Mouse (Mus musculus) thymus, postnatal 25 days (tissue): Measurements from ENCODE around the gene Edem3.
"Not testable (repeated sequence)": the region's sequence is repeated elsewhere in the genome, so short reads cannot be mapped to it uniquely, and the experiment has no call there.

Experiments
- DNase-seq: peaks from one replicate; pipeline ENCODE4 v3.0.0; 2022

Gene Edem3

DNA sequence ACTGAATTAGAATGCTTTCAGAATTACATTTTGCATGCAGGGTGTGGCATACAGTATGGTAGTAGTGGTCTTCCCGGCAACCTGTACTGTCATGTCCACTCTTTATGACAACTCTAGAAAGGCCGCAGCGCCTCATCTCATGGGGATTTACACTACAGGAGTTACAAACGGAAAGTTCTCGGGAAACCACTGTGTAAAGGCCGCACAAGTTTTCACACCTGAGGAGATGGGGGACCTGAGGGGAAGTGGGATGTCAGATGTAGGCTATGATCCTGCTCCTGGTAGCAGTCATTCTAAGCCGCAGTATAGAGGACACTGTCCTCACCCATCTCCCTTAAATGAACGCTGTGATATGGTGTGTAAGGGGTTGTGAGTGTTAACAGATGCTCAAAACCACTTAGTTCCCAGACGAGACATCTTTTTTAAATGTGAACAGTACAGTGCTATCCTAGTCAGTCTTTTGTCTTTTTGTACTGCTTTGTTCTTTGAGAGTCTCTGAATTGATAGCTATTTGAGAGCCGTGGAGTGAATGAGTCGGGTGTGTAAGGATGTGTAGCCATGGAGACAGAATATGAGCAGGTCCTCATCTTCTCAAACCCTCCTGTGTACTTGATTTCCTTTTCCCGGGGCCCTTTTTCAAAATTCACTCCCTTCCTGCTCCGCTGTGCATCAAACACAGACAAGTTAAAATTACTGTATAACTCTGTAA, 57.0 kb downstream of the Edem3 start:
- DNase-seq = no peak

DNA sequence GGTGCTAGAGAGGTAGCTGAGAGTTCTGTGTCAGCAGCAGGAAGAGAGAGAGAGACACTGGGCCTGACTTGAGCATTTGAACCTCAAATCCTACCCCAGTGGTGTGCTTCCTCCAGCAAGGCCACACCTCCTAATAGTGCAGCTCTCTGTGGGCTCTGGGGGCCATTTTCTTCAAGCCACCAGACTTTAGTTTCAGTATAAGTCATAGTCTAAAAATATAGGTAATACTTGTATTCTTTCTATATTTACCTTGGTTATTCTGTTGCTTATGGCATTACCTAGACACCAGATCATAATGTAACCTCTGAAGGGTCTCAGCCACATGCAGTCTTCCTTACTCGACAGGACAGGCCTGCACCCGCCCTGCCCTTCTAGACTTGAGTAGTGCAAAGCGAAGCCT, 60.9 kb downstream of the Edem3 start:
- DNase-seq = no peak

DNA sequence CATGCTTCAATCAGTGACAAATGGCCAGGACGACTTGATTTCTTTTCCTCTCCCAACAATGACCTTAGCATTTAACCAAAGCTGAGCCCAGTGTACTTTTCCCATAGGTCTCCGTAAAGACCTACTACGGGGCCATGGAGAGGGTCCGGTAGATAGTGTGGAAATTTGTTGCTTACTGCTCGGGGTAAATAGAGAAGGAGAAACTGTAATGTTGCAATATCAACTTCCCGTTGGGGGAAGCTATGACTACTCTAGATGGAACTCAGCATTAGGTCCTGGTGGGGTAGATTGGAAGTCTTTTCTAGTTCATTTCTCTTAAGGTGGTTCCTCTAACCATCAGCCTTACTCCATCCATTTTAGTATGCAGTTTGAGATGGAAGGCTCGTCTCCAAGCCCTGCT, 64.0 kb downstream of the Edem3 start:
- no peak for DNase-seq

DNA sequence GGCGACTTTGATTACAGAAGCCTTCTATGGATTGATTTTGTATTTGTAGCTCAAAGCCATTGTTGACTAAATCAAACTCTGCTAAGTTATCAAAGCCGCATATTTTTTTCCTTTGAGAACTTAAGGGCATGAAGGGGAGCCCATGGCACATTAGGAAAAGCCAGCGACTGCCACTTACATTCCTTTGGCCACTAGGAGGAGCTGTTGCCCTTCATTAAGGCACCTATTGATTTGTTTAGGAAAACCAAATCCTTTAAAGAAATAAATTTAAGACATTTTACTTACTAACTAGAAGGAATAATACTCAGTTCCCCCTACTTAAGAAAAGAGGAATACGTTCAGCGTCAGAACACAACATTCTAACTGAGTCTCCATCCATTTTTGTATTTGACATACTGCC, 65.3 kb downstream of the Edem3 start:
- peak; percentile 51 for DNase-seq

DNA sequence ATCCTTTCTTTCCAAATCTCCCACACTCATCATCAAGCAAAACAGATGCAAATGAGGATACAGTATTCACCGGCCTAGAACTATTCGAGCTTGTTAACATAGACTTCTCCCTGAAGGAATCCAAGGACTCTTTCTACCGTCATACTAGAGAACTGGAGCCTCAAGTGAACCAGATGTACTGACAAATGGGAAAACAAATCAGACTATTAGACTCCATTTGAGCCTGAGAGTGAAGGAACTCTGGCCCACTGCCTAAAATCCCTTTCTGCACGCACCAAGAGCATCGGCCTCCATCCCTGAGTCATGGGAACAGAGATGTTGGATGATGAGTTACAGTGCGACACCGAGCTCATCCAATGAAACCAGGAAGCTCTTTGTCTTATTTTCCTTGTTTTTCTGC, 69.9 kb downstream of the Edem3 start:
- no peak for DNase-seq

DNA sequence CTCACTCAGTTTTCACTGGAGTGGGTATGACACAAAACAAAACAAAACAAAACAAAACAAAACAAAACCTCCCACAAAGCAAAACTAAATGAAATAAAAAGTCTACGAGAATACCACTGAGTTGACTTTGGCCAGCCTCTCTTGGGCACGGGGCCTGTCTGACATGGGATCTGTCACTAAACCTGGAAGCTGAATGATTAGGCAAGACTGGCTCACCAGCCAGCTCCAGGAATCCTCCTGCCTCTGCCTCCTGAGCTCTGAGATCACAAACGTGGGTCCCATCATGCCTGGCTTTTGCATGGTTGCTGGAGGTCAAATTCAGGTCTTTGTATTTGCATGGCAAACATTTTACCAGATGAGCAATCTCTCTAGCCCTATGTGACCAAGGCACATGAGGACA, 76.6 kb downstream of the Edem3 start:
- no peak for DNase-seq

DNA sequence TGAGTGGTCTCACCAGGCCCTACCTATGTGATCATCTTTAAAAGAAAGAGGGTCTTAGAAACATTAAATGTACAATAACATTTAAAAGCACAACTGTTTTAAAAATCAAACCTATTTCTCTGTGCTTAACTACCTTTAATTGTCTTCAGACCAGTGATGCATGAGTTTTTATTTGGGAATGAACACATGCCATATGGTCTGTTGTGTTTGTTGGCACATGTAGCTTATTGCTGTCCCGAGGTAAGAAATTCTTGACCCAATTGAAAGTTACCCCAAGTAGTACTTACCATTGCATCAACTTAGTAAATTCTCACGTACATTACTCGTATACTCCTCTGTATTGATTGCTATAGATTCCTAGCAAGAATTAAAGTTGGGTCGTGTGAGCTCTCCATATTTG, 80.1 kb downstream of the Edem3 start:
- no peak for DNase-seq

DNA sequence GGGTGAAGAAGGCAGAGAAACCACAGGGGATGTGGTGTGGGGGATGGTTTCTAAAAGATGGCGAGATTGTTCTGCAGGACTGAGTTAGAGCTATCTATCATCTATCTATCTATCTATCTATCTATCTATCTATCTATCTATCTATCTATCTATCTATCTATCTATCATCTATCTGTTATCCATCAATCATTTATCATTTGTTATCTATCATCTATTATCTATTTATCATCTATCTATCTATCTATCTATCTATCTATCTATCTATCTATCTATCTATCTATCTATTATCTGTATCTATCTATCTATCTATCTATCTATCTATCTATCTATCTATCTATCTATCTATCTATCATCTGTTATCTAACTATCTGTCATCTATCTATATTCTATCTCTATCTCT, 85.2 kb downstream of the Edem3 start:
- not testable (repeated sequence) for DNase-seq

DNA sequence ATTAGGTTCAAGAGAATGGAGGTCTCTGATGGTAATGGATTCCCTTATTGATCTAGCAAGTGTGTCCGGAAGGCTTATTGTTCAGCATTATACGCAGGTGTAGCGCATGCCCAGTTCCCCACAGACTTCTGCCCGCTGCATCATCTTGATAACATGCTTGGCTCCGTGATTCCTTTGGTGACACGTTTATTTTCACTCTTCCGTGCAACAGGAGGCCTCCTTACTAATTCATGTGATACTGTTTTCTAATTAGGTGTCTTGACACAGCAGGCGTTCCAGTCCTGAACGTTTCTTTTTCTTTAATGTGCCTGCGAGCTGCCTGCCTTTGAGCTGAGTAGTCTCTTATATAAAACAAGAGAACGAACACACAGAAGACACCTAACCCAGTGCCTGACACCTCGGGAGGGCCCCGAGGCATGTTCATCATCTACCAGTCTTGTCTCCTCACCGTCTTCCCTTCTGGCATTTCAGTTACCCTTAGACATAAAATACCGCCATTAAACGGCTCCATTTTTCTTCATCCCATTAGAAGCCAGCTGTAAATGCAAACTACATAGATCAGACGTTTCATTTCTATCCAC, 90.2 kb downstream of the Edem3 start:
- no peak for DNase-seq

DNA sequence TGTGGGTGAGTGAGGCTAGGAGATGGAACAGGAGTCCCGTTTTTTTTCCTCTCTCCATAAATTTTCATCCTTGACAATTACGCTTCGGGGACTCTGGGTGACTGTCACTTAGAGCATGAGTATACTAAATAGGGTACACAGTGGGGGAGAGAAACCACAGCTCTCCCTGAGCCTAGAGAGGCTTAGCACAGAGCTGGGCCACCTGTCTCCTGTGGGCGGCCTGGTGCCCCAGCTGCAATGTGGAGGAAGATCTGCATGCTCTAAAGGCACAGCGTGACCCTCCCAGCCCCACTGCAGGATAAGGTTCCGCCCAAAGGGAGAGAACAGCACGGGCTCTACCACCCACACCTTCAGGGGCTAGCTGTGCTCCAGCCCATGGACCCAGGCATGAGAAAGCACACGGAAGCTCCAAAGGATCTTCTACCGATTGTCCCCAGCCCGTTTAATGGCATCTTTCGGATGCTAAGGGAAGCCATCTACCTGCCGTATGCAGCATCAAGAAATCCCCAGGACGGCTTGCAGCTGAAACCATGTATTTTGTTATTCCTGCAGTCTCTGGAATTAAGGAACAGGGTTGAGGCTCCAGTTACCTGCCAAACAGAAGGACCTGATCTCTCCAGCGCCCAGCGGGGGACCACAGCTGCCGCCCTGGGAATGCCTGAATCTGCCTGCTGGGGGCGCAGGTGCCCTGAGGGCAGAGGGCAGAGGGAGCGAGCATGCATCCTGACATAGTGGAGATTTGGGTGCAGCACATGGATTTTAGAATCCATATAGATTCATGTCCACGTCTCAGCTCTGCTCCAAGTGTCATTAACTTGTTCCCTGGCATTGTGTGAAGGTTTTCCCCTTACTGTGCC, 91.0 kb downstream of the Edem3 start:
- no peak for DNase-seq

DNA sequence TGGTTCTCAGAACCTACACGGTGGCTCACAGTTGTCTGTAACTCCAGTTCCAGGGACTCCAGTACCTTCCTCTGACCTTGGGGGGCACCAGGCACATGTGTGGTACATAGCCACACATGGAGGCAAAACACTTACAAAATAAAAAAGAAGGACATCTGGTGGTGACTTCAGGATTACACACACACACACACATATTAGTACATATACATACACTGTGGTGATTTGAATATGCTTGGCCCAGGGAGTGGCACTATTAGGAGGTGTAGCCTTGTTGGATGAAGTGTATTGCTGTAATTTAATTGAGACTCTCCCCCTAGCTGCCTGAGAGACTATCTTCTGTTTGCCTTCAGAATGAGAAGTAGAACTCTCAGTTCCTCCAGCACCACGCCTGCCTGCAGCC, 93.1 kb downstream of the Edem3 start:
- DNase-seq = no peak

DNA sequence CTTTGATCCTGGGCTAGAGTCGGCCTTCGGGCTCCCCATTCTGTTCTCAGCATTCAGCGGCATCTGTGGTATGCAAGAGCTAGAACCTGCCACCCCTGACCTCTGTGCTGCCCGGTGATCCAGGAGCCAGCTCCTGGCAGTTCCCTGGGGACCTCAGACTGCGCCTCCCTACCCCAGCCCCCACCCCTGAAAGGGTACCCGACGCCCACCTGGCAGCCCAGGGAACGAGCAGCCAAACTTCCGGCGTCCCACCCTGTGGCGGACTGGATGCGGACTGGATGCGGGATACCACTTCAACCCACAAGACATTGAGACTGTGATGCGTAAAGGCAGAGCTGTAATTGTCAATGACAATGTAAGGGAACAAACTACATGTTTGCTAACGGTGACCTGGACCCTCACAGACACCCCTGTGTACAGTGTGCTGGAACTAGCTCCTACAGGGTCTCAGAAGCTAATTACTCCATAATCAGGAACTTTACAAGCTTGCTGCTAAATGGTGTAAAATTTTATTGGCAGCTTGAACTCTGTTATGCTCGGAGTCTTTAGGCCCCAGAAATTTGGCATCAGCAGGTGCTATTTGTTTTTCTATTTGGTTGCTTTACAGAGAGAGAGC, 94.9 kb downstream of the Edem3 start:
- no peak for DNase-seq

DNA sequence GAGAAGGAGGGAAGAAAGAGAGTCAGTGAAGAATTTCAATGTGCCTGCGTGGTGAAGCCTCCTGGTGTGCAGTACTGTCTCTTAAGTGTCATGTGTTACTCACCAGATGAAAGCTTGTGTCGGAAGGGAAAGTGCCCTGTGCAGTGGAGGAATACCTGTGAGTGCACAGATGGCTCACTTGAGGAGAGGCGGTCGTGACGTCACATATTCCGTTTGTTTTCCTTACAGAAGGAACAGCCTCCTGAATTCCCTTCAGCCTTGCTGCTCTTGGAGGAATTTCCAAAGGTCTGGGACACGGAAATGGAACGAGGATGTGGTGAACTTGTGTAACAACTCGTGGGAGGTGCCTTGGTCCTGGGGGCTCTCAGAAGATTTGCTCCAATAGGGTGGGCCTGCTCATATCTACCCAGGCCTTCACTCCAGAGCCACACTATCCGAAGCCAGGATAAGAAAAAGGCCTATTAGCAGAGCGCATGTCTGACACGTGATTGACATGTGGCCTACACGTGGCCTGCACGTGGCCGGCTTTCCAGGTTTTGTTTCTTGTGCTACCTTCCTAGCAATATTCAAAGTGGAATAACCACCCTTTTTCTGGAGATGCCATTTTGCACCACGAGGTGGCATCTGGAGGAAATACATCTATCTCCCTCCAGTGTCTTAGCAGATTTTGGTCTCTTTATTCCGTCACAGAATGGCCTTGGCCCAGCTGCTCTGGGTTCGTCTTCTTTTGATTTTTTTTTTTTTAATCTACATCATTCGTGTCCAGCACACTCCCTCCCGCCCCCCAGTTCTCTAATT, 96.1 kb downstream of the Edem3 start:
- DNase-seq = no peak

DNA sequence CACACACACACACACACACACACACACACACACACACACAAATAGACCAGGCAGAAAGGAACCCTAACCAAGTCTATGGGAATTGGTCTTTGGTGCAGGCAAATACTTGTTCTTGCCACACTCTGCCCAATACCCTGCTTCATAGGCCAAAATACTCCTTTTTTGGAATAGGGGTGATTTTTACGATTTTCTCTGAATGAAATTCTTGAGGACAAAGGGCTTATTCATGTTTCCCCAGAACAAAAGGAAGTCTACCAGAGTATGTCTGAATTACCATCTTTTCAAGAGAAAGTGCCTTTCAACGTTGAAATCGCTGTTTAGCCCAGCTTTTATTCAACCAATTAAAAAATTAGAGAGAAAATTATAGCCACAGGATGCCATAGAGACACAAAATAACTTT, 96.8 kb downstream of the Edem3 start:
- no peak for DNase-seq

DNA sequence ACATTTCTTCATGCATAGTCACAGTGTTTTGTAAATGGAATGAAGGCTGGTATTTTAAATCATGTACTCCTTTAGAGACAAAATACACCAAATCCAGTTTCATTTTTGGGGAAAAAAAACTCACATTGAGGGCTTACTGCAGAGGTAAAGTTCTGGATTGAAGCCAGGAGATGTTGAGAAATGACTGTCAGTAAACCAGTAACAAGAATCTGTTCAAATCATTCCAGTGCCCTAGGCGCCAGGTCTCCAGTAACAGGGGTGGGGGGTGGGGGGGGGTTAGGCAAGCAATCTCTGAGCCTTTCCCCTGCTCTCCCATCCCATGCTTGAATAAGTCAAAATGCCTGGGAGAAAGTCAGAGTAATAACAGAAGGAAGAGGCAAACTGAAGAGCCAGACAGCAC, 100.4 kb downstream of the Edem3 start:
- no peak for DNase-seq

DNA sequence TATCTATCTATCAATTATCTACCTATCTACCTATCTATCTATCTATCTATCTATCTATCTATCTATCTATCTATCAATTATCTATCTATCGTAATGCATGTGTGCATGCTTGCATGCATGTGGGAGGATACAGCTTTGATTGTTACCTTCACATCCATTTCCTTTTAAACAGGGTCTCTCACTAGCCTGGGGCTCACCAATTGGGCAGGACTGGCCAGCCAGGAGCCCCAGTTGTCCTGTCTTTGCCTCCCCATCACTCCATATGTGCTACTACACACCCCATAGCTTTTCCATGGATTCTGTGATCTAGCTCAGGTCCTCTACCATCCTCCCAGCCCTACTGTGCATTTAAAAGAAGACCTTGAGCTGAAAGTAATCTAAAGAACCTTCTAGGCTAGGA, 103.3 kb downstream of the Edem3 start:
- DNase-seq = no peak

DNA sequence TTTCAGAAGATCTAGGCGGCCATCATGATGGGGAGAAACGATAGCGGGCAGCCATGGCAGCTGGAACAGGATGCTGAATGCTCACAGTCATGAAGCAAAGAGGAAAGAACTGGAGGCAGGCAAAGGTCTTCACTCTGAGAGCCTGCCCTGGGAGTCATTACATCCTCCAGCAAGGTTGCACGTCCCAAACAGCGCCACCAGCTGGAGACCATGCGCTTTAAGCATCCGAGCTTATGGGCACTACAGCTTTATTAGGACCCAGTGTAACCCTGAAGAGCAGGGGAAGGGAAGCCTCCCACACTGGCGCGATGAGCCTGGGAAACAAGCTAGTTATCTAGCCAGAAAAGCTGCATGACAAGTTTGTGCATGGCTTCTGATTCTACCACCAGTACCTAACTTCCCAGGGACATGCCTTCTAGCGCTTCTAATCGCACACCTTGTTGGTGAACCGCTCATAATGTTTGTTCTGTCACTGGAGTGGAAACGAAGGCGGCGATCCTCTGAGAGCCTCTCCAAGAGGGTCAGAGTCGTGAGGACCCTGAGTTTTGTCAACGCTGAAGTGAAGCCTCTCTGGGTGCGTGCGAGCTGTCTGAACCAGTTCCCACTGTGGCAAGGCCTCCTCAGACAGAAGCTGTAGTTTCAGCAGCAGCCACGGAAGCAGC, 106.3 kb downstream of the Edem3 start:
- DNase-seq = no peak

DNA sequence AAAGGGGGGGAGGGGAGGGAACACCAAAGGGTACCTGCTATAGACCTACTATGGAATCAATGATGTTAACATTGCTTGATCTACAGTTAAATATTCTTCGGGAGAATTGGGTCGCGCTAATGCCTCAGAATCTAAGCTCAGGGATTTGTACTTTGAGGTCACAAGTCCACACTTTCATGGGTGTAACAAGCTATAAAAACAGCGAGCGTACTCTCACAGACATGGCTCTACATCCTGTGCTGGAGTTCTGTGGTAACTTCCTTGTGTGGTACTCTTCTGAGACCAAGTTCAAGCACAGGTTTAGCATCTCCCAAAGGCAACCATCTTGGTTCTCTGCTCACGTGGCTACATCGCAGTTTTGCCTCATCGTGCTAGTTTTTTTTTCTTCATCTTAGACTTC, 106.9 kb downstream of the Edem3 start:
- DNase-seq = no peak

DNA sequence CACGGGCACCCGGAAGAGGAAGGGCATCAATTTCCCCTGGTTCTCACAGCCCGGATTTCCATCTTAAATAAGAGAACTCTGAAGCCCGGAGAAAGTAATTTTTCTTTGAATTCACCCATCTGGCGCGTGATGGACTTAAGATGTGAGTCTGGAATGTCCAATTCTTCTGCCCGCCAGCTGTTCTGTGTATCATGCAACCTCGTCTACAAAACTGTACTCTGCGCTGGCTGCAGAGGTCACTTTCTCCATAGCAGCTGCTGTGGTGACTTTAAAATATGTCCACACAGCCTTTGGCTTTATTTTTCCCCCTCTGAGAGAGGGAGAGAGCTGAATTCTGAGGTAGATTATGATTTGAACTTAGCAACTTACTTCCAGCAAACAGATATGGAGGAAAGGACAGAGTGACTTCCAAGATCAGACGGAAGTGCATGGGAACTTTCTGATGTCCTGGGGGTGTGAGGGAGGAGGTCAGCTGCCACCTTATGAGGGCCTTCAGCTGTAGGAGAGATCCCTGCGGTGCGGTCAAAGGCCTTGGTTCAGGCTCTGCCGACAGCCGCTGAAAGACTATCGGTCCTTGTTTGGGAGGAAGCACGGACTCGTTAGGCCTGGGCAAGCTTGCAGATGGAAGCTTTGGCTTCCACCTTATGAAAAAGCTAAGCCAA, 108.1 kb downstream of the Edem3 start:
- DNase-seq = no peak

DNA sequence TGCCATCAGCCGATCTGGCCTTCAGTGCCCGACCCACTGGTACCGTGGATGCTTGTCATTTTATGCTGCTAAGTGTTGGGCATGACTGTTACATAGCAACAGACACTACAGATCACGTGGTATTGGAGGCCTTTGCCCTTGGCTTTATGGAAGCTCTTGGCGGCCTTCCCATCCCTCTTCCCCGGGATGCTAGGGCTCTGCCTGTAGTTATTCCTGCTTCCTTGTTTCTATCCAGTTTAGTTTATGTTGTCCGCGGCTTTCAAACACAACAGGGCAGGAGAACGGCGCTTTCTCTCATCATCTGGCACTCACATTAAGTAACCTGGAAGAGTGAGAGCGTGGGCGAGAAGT, 108.6 kb downstream of the Edem3 start:
- no peak for DNase-seq

DNA sequence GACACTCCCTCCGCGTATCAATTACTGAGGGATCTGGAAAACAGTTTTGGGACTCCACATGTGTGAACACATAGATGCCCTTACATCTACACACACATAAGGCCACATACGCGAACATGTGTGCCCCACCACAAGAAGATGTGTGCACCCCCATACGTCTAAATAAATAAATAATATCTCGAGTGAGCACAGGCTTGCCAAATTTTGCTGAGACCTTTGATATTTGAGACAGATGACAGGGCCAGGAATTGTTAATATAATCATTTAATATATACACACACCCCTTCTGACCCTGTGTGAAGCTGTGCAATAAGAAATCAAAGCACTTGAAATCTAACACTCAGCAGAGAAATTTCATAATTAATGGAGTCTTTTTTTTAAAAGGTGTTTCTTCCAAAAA, 109.2 kb downstream of the Edem3 start:
- no peak for DNase-seq
